Mouse (Mus musculus) embryo, embryonic 10 days (tissue): ENCODE measurements around the gene R3hdm2.
A peak's percentile ranks its signal among the peaks of the same experiment; 100 is the strongest.

Experiments
- DNase-seq: peaks from one replicate; pipeline ENCODE4 v3.0.0-alpha.2; 2015; ENCODE audit warnings: low spot score

The R3hdm2 gene

GRCm38 (mm10) chr10:127380251-127380691 is at the start of gene R3hdm2:
Gene R3hdm2 (plus strand): TSS chr10:127380327.
- peak; percentile 96 for DNase-seq

GRCm38 (mm10) chr10:127332211-127332874 is 47.8 kb upstream of the R3hdm2 start:
- DNase-seq = peak; percentile 60

GRCm38 (mm10) chr10:127333152-127333551 is 47.0 kb upstream of the R3hdm2 start:
- DNase-seq = peak; percentile 55

- no peak for DNase-seq
Measured at GRCm38 (mm10) chr10:127335271-127335670, 44.9 kb upstream of the R3hdm2 start.

GRCm38 (mm10) chr10:127336952-127337351 is 43.2 kb upstream of the R3hdm2 start:
- no peak for DNase-seq

GRCm38 (mm10) chr10:127337536-127338099 is 42.5 kb upstream of the R3hdm2 start:
- no peak for DNase-seq

GRCm38 (mm10) chr10:127338930-127339682 is 41.0 kb upstream of the R3hdm2 start:
- DNase-seq = peak; percentile 95

- DNase-seq = peak; percentile 76
Measured at GRCm38 (mm10) chr10:127339683-127340576, 40.2 kb upstream of the R3hdm2 start.

GRCm38 (mm10) chr10:127340577-127341359 is 39.4 kb upstream of the R3hdm2 start:
- peak; percentile 85 for DNase-seq

- peak; percentile 48 for DNase-seq
Measured at GRCm38 (mm10) chr10:127341360-127341690, 38.8 kb upstream of the R3hdm2 start.

- peak; percentile 95 for DNase-seq
Measured at GRCm38 (mm10) chr10:127341891-127342639, 38.1 kb upstream of the R3hdm2 start, which contains the start of gene Gli1. Gene Gli1 (minus strand): TSS chr10:127341974.

GRCm38 (mm10) chr10:127343029-127343428 is 37.1 kb upstream of the R3hdm2 start:
- no peak for DNase-seq

GRCm38 (mm10) chr10:127346173-127346572 is 34.0 kb upstream of the R3hdm2 start:
- no peak for DNase-seq

- peak; percentile 30 for DNase-seq
Measured at GRCm38 (mm10) chr10:127348957-127349356, 31.2 kb upstream of the R3hdm2 start.

GRCm38 (mm10) chr10:127349810-127350209 is 30.3 kb upstream of the R3hdm2 start:
- no peak for DNase-seq

- DNase-seq = peak; percentile 90
Measured at GRCm38 (mm10) chr10:127350594-127351284, 29.4 kb upstream of the R3hdm2 start.

GRCm38 (mm10) chr10:127351285-127351595 is 28.9 kb upstream of the R3hdm2 start:
- peak; percentile 2 for DNase-seq

- no peak for DNase-seq
Measured at GRCm38 (mm10) chr10:127351719-127352118, 28.4 kb upstream of the R3hdm2 start.

GRCm38 (mm10) chr10:127352187-127352586 is 27.9 kb upstream of the R3hdm2 start:
- DNase-seq = no peak

- no peak for DNase-seq
Measured at GRCm38 (mm10) chr10:127352766-127353165, 27.4 kb upstream of the R3hdm2 start.
